Mouse (Mus musculus) heart, postnatal 0 days (tissue): ENCODE data around the gene Nfe2. TPM values are rescaled to one million over a fixed set of nuclear protein-coding genes. Genes with fewer than 3 reads are reported as not detected.

Experiments
- ATAC-seq: fragments of 200-750 bp; cut with Nextera tagmentation; 2 replicates; pipeline ENCODE4 v1.8.0; 2017; ENCODE audit warnings: low read depth, moderate number of reproducible peaks, moderate library complexity; ENCODE audit not compliant: insufficient read depth
- DNase-seq: peaks from one replicate; pipeline ENCODE4 v3.0.0-alpha.2; 2016; ENCODE audit warnings: low spot score
- H3K27ac ChIP-seq: fragments of 300-500 bp; sonication (generic); 2 replicates; pipeline ENCODE4 v1.5.1; 2014; ENCODE audit warnings: low read depth, mild to moderate bottlenecking
- H3K27me3 ChIP-seq: fragments of 300-500 bp; sonication (generic); 2 replicates; pipeline ENCODE4 v1.6.1; 2014; ENCODE audit warnings: low read length, mixed read lengths; ENCODE audit not compliant: control insufficient read depth, insufficient read depth
- H3K36me3 ChIP-seq: fragments of 300-500 bp; sonication (generic); replicated peaks from 2 replicates; pipeline ENCODE4 v1.6.1; 2014; ENCODE audit warnings: low read length, mixed read lengths; ENCODE audit not compliant: control insufficient read depth, insufficient read depth
- H3K4me1 ChIP-seq: fragments of 300-500 bp; sonication (generic); 2 replicates; pipeline ENCODE4 v1.6.1; 2014; ENCODE audit warnings: antibody characterized with exemption; ENCODE audit not compliant: control insufficient read depth, insufficient read depth
- H3K4me2 ChIP-seq: fragments of 300-500 bp; sonication (generic); 2 replicates; pipeline ENCODE4 v1.6.1; 2014; ENCODE audit warnings: low read depth, mild to moderate bottlenecking, low read length, moderate library complexity
- H3K4me3 ChIP-seq: fragments of 300-500 bp; sonication (generic); 2 replicates; pipeline ENCODE4 v1.5.1; 2014; ENCODE audit warnings: low read depth, low read length
- H3K9ac ChIP-seq: fragments of 300-500 bp; sonication (generic); replicated peaks from 2 replicates; pipeline ENCODE4 v1.6.1; 2014; ENCODE audit warnings: low read depth, low read length, mixed read lengths
- H3K9me3 ChIP-seq: fragments of 300-500 bp; sonication (generic); replicated peaks from 2 replicates; pipeline ENCODE4 v1.6.1; 2016; ENCODE audit warnings: low read length; ENCODE audit not compliant: control insufficient read depth
- CTCF ChIP-seq: IDR thresholded peaks from 2 replicates; pipeline ENCODE4 v1.5.1; 2016; ENCODE audit warnings: antibody characterized with exemption, control low read depth, low read depth
- EP300 ChIP-seq: IDR thresholded peaks from 2 replicates; pipeline ENCODE4 v1.6.1; 2016; ENCODE audit warnings: antibody characterized with exemption, low read depth
- WGBS: fragments of 180-500 bp; shearing (Covaris S2); extraction: QIAGEN DNeasy Blood & Tissue Kit; methylation state at CpG from one replicate; pipeline ENCODE4 v1.1.7; 2014; 5-methylcytosine and 5-hydroxymethylcytosine counted together
- microRNA counts: library from miRNA; unstranded; fragments of <30 nt; microRNA quantifications from one replicate; lab custom pipeline; 2015
- microRNA-seq: library from miRNA; unstranded; fragments of <30 nt; microRNA quantifications from one replicate; pipeline ENCODE4, GENCODE M21; 2016
- polyA plus RNA-seq: library from polyadenylated mRNA; unstranded; fragments of >200 nt; fragmentation: Nextera tagmentation; extraction: Ambion mirVana; gene quantifications from 2 replicates; pipeline ENCODE4 v1.2.1, GENCODE M21; 2015
- total RNA-seq: library from RNA; depleted of rRNA; stranded (reverse); fragments of >200 nt; gene quantifications from 2 replicates; pipeline ENCODE4 v1.2.3, GENCODE M21; 2014; ENCODE audit warnings: low replicate concordance; rRNA removed

Nfe2 gene
- total and polyA plus RNA-seq, 2 experiments from 2014 or later = 1.2 to 1.9 TPM

GRCm38 (mm10) chr15:103216052-103216451, 42.2 kb downstream of the Nfe2 start:
- no peak for ATAC-seq

GRCm38 (mm10) chr15:103214971-103215907, 43.0 kb downstream of the Nfe2 start:
- peak; percentile 96 for DNase-seq

More at GRCm38 (mm10) chr15:103216052-103216451, 42.2 kb downstream of the Nfe2 start:
- peak overlapping the region; percentile 89 for H3K27ac ChIP-seq
- H3K36me3 ChIP-seq = peaks cover 20% of the 10 kb centered on the region
- 56% methylated on average over 2 of the region's 2 CpGs for WGBS
- no peaks in the 10 kb centered on the region for H3K9me3 ChIP-seq
- H3K4me1 ChIP-seq = peaks cover 20% of the 10 kb centered on the region
- no peaks in the 10 kb centered on the region for H3K27me3 ChIP-seq
- H3K9ac ChIP-seq = no peak overlapping the region
- peak overlapping the region; percentile 60 for H3K4me2 ChIP-seq
- no peak for DNase-seq
- no peak for TF ChIP-seq CTCF
- no peak for TF ChIP-seq EP300
- H3K4me3 ChIP-seq = no peak overlapping the region; the same call in 1 of the 2 replicates

DNA sequence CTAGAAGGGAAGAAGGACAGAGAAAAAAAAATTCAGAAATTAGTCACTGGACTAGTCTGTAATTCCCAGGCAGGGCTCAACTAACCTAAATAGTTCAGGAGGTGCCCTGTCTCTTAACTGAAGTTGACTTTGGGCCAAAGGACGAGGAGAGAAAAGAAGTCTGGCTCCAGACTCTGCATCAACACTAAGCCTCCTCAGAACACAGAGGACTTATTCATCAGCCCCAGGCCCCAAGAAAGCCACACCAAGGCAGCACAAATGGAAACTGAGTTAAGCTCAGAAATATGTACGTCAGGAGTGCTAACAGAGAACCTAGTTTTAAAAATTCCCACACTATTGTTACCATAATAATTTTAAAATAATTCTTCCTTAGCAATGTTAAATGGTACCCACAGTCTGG, 44.1 kb downstream of the Nfe2 start:
- ATAC-seq (no peak), DNase-seq (no peak)
- 32% methylated on average over 2 of the region's 2 CpGs for WGBS
- peak overlapping the region; percentile 60 for H3K27ac ChIP-seq
- H3K4me3 ChIP-seq = peak overlapping the region; percentile 5; the same call in 1 of the 2 replicates
- H3K9me3 ChIP-seq = no peaks in the 10 kb centered on the region
- H3K4me1 ChIP-seq = peaks cover 13% of the 10 kb centered on the region; the same call in 1 of the 2 replicates
- H3K27me3 ChIP-seq = no peaks in the 10 kb centered on the region
- H3K4me2 ChIP-seq = peak overlapping the region; percentile 48
- H3K9ac ChIP-seq = no peak overlapping the region
- peaks cover 37% of the 10 kb centered on the region for H3K36me3 ChIP-seq
- TF ChIP-seq EP300 (no peak), CTCF (no peak)

More at GRCm38 (mm10) chr15:103214971-103215907, 43.0 kb downstream of the Nfe2 start:
- WGBS = under 1% methylated on average over 15 of the region's 15 CpGs
- peak; percentile 95 for ATAC-seq
- Histone ChIP-seq H3K4me2 (peak overlapping the region; percentile 60), H3K27ac (peak overlapping the region; percentile 89), H3K4me3 (peak overlapping the region; percentile 55), H3K27me3 (no peaks in the 10 kb centered on the region), H3K9me3 (no peaks in the 10 kb centered on the region), H3K36me3 (peaks cover 27% of the 10 kb centered on the region), H3K4me1 (peaks cover 13% of the 10 kb centered on the region; the same call in 1 of the 2 replicates), H3K9ac (peak overlapping the region; percentile 57)
- TF ChIP-seq EP300 = no peak
- no peak for TF ChIP-seq CTCF

- Histone ChIP-seq H3K27ac (no peak overlapping the region), H3K27me3 (no peaks in the 10 kb centered on the region), H3K4me3 (no peak overlapping the region), H3K9ac (no peak overlapping the region), H3K9me3 (no peaks in the 10 kb centered on the region), H3K4me1 (peaks cover 8% of the 10 kb centered on the region), H3K4me2 (no peak overlapping the region), H3K36me3 (peaks cover 55% of the 10 kb centered on the region)
- DNase-seq (no peak), ATAC-seq (no peak)
- WGBS = 60% methylated on average over 2 of the region's 2 CpGs
- TF ChIP-seq CTCF (peak; percentile 47), EP300 (no peak)
Observed at GRCm38 (mm10) chr15:103205156-103205555, 53.0 kb downstream of the Nfe2 start.

DNA sequence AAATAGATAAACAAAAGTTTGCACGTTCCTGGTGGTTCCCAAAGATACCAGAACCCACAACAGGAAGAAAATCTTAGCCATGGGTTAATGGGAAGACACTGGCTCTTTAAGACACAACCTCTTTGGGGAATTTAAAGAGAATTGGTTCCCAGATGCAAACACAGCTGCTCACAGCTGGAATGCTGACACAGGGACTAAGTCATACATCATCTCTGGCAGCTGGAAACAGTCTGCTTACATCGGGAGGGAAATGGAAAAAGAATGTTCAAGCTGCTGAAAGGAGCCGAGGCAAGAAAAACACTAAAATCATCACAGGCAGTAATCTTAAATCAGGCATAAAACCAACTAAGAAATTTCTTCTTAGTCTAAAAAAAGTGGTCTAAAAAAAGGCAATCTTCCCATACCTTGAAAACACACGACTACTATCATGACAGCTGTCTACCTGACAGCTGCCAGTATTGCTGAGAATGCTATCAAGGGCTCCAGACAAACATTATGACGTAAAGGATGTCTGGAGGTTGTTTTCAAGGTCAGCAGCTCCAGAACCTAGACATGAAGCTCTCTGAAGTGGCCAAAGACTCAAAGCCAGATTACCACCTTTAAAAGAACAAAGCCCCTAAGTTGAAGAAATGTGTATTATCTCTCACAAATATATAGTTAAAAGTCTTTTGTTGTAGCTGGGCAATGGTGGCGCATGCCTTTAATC, 56.0 kb downstream of the Nfe2 start:
- DNase-seq (peak; percentile 57), ATAC-seq (peak; percentile 62)
- Histone ChIP-seq H3K36me3 (peaks cover 62% of the 10 kb centered on the region), H3K9ac (no peak overlapping the region), H3K27ac (peak overlapping the region; percentile 72), H3K4me1 (peaks cover 8% of the 10 kb centered on the region), H3K9me3 (no peaks in the 10 kb centered on the region), H3K4me2 (no peak overlapping the region), H3K4me3 (no peak overlapping the region), H3K27me3 (no peaks in the 10 kb centered on the region)
- WGBS = 28% methylated on average over 6 of the region's 6 CpGs
- TF ChIP-seq EP300 (0 out of 2 replicates have a peak, but pooled peaks have one; percentile 26), CTCF (no peak)

MicroRNAs encoded within 50 kb of the gene (microRNA counts, 519-probe panel; counts per million panel counts)
- 5,352 counts per million, percentile 68 among the panel's probes with 10 or more counts for microRNA mmu-miR-148b (lab: Ali Mortazavi, UCI)

Small RNA genes within 50 kb of the gene (microRNA-seq; reads per million reads assigned to microRNA genes)
- gene Mir148b = 293 reads per million, percentile 69 among the genes with 10 or more reads in this experiment

Other genes starting within 250 kb of the Nfe2 start
- gene Hoxc4, start 239.5 kb downstream of the Nfe2 start, total RNA-seq = not detected in 2 replicates
- 0.16 TPM in 1 of 2 replicates, not detected in the other for gene Hoxc4, start 239.5 kb downstream of the Nfe2 start, polyA plus RNA-seq
- 15.7 and 18.2 TPM in 2 replicates for gene Smug1, start 91.3 kb downstream of the Nfe2 start, total RNA-seq
- gene Smug1, start 91.3 kb downstream of the Nfe2 start, polyA plus RNA-seq = 10.0 and 10.1 TPM in 2 replicates
- 54.1 and 81.6 TPM in 2 replicates for gene Cbx5, start 18.6 kb downstream of the Nfe2 start, total RNA-seq
- gene Cbx5, start 18.6 kb downstream of the Nfe2 start, polyA plus RNA-seq = 41.5 and 42.1 TPM in 2 replicates
- gene Hnrnpa1, start 18.0 kb downstream of the Nfe2 start, total RNA-seq = 37.0 and 88.5 TPM in 2 replicates
- 260 and 284 TPM in 2 replicates for gene Hnrnpa1, start 18.0 kb downstream of the Nfe2 start, polyA plus RNA-seq
- 109 and 117 TPM in 2 replicates for gene Copz1, start 14.3 kb upstream of the Nfe2 start, total RNA-seq
- gene Copz1, start 14.3 kb upstream of the Nfe2 start, polyA plus RNA-seq = 124 TPM in 2 replicates
- not detected in 2 replicates for gene Gpr84, start 52.2 kb upstream of the Nfe2 start, total RNA-seq
- gene Gpr84, start 52.2 kb upstream of the Nfe2 start, polyA plus RNA-seq = 0.10 TPM in 1 of 2 replicates, not detected in the other
- 5.4 and 7.9 TPM in 2 replicates for gene Zfp385a, start 81.7 kb upstream of the Nfe2 start, total RNA-seq
- gene Zfp385a, start 81.7 kb upstream of the Nfe2 start, polyA plus RNA-seq = 4.5 and 5.5 TPM in 2 replicates
- 83.3 and 85.4 TPM in 2 replicates for gene Itga5, start 108.4 kb upstream of the Nfe2 start, total RNA-seq
- 44.3 and 47.5 TPM in 2 replicates for gene Itga5, start 108.4 kb upstream of the Nfe2 start, polyA plus RNA-seq
- gene Gtsf1, start 172.1 kb upstream of the Nfe2 start, total RNA-seq = 9.9 TPM in 1 of 2 replicates, not detected in the other
- 11.4 and 13.7 TPM in 2 replicates for gene Gtsf1, start 172.1 kb upstream of the Nfe2 start, polyA plus RNA-seq
- gene Gtsf2, start 190.1 kb upstream of the Nfe2 start, total RNA-seq = not detected in 2 replicates
- not detected in 2 replicates for gene Gtsf2, start 190.1 kb upstream of the Nfe2 start, polyA plus RNA-seq
- gene Nckap1l, start 195.4 kb upstream of the Nfe2 start, total RNA-seq = 1.7 and 3.4 TPM in 2 replicates
- gene Nckap1l, start 195.4 kb upstream of the Nfe2 start, polyA plus RNA-seq = 0.93 and 0.97 TPM in 2 replicates
- 0.88 and 4.0 TPM in 2 replicates for gene Pde1b, start 244.6 kb upstream of the Nfe2 start, total RNA-seq
- gene Pde1b, start 244.6 kb upstream of the Nfe2 start, polyA plus RNA-seq = 1.2 and 1.3 TPM in 2 replicates